Mouse (Mus musculus) right cerebral cortex, postnatal 25 days (tissue): ENCODE results near the gene Cep170.
"Not testable (repeated sequence)": the region's sequence is repeated elsewhere in the genome, so short reads cannot be mapped to it uniquely, and the experiment has no call there.

Source experiments
- DNase-seq: peaks from one replicate; pipeline ENCODE4 v3.0.0; 2022

The Cep170 gene

DNA sequence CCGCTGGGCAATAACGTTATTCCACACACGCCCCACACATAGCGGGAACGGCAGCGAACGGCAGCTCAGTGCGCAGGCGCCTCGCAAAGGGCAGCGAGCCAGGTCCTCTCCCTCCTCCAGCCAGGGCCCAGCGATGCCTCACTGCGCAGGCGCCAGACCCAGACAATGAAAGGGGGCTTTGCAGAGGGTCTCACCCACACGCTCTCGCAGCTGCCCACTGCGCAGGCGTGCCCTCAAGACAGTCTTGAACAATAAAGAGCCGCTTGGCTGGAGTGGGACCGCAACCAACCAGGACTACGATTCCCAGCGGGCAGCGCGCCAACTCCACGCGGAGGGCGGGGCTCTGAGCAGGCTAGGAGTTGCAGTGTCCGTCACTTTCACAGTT, at the start of gene Cep170:
Cep170 (minus strand) TSS at position 32 of the 385 bp plus-strand sequence.
- DNase-seq = peak; percentile 96

GRCm38 (mm10) chr1:176861981-176862644, 48.2 kb upstream of the Cep170 start:
- DNase-seq = peak; percentile 38

- DNase-seq = no peak
Observed at GRCm38 (mm10) chr1:176852813-176853590, 39.1 kb upstream of the Cep170 start.

DNA sequence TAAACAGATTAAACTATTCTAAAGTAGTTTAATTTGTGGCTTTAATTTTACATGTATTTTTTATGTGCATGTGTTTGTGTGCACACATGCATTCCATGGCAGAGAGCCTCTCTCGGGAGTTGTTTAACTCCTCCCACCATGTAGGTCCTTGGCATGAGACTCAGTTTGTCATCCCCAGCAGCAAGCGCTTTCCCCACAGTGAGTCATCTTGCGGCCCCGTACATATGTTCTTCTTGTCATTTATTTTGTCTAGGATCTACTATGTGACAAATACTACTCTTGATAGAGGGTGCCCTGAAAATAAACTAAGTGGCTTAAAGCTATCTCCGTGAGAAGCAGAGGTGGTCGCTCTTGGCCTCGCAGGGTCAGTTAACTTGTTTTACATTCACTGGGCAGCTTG, 37.5 kb upstream of the Cep170 start:
- no peak for DNase-seq

DNA sequence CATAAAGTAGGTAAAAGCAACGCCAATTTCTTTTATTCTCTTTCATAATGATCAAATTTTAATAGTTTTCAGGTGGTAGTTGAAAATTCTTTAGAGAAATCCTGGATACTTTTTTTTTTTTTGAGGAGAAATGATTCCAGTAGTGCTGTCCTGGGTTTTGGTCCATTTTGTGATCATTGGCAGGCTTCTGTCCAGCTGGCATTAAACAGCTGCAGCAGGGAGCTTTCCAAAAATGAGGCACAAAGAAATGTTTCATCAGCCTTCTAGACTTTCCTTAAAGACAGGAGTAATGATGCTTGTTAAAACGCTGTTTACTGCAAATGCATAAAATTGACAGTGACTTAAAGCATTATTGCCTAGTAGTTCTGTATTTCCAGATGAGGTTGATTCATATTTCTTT, 35.5 kb upstream of the Cep170 start:
- DNase-seq = no peak

DNA sequence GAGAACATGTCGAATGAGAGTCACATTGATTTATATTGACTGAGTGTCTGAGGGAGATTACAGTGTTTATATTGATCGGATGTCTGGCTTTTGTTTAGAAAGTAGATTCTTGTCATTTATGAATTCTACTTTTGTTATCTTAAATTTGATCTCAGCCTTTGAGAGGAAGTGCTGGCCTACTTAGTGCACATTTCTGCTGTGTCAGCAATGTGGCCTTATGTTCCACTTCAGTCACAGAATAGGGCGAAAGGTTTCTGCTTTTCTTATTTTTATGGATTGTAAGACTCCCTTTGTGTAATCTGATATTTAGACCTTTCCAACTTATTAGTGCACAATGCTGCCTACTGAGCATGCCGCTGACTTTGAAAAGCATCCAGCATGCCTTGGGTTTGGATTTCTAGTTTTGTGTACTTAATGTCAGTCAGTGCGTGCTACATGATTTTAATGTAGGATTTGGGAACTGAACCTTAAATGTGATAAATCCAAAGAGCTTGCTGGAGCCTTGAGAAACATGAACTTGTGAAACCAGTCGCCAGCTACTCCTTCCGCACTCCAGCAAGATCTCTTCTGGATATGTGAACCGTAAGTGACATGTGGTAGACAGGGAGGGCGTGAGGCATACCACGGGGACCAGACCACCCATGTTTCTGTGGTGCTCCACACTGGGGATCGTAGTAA, 34.9 kb upstream of the Cep170 start:
- no peak for DNase-seq

GRCm38 (mm10) chr1:176847118-176847859, 33.4 kb upstream of the Cep170 start:
- DNase-seq = no peak

- DNase-seq = no peak
Observed at GRCm38 (mm10) chr1:176845082-176845977, 31.5 kb upstream of the Cep170 start.

- DNase-seq = not testable (repeated sequence)
Observed at GRCm38 (mm10) chr1:176836562-176836961, 22.7 kb upstream of the Cep170 start.

GRCm38 (mm10) chr1:176835501-176836294, 21.8 kb upstream of the Cep170 start:
- DNase-seq = no peak

DNA sequence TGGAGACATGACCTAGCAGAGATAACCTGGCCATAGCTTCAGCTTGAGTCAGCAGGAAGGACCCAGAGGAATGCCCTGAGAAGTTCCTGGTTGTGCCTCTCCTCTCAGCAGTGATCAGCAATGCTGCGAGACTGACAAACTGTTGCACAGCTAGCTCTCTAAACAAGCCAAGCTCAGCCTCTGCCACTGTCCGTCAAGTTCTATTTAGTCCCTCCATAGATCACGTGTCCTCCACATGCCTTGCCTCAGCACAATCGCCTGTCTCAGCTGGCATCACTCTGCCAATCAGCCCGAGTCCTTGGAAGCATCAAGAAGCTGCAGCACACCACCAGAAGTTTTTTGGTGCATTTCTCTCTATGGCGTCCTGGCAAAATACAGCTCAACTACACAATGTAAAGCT, 21.0 kb upstream of the Cep170 start:
- DNase-seq = no peak

- DNase-seq = no peak
Observed at GRCm38 (mm10) chr1:176833948-176834347, 20.1 kb upstream of the Cep170 start.

GRCm38 (mm10) chr1:176833257-176833656, 19.4 kb upstream of the Cep170 start:
- DNase-seq = no peak

- DNase-seq = no peak
Observed at GRCm38 (mm10) chr1:176832607-176833006, 18.7 kb upstream of the Cep170 start.

GRCm38 (mm10) chr1:176832071-176832470, 18.2 kb upstream of the Cep170 start:
- no peak for DNase-seq

DNA sequence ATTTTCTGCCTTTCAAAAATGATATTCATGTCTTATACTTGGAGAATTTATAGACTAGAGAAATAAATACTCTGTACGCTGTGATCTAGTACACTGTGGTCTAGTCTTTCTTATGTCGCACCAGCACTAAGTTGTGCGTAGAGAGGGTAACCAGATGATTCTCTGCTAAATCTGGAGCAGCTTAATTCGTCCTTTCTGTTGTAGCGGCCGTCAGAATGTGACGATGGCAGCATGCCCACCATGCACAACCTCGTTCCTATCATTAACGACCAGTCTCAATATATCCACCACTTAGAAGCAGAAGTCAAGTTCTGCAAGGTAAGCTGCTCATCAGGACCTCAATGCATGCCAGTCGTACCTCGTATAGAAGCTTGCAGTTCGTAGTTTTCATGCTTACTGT, 14.8 kb upstream of the Cep170 start:
- no peak for DNase-seq

DNA sequence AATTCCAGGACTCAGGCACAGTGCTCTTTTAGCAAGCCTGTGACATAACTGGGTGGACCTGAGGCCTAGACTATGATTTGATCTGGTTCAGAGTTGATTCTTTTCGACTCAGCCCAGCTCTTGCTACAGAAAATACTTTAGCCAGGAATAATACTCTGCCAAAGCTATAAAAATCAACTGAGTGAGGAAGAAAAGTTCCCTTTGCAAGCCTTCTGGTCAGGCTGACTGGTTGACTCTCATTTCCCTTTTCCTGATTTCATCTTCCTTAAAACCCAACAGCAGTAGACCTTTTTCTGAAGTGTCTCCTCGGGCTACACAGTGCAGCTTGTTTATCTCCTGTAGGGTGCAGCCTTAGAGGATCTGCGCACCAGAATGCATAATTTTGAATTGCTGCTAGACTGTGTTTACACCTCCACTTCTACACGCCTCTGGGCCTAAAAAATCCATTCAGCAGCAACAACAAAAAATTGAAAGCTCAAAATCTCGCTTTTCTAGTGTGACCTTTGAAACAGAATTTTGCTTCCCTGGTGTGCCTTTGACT, 14.1 kb upstream of the Cep170 start:
- DNase-seq = no peak

- DNase-seq = no peak
Observed at GRCm38 (mm10) chr1:176827365-176827764, 13.5 kb upstream of the Cep170 start.

GRCm38 (mm10) chr1:176826931-176827330, 13.1 kb upstream of the Cep170 start:
- no peak for DNase-seq

DNA sequence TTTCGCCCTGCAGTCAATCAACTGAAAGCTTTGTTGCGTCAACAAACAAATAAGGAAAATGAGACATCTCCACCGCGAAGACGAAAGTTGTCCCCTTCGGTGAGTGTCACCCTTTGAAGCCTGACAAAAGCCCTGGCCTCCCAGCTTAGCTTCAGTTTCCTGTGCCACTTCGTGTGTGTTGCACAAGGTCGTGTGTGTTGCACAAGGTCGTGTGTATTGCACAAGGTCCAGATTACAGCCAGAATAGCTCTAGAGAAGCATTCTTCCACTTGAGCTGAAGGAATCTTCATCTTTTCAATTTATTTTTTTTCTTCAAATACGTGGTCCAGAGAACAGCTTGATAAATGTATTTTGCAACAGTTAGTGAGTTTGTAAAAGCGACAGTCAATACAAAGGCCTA, 12.3 kb upstream of the Cep170 start:
- DNase-seq = no peak

- no peak for DNase-seq
Observed at GRCm38 (mm10) chr1:176825084-176825483, 11.2 kb upstream of the Cep170 start.
